Mouse (Mus musculus) forebrain, embryonic 14.5 days (tissue): ENCODE results near the gene Cd276. TPM values are rescaled to one million over a fixed set of nuclear protein-coding genes. Genes with fewer than 3 reads are reported as not detected.

Source experiments
- ATAC-seq: fragments of 200-750 bp; cut with Nextera tagmentation; 2 replicates; pipeline ENCODE4 v1.8.0; 2017; ENCODE audit warnings: mild to moderate bottlenecking, moderate library complexity
- DNase-seq: peaks from one replicate; pipeline ENCODE4 v3.0.0-alpha.2; 2015; ENCODE audit warnings: low spot score
- H3K27ac ChIP-seq: fragments of 300-500 bp; sonication (generic); 2 replicates; pipeline ENCODE4 v1.5.1; 2014; ENCODE audit warnings: low read depth, mild to moderate bottlenecking, control low read depth, low read length, moderate library complexity
- H3K27me3 ChIP-seq: fragments of 300-500 bp; sonication (generic); replicated peaks from 2 replicates; pipeline ENCODE4 v1.6.1; 2014; ENCODE audit warnings: low read length, control low read depth, mixed read lengths; ENCODE audit not compliant: control insufficient read depth, insufficient read depth
- H3K36me3 ChIP-seq: fragments of 300-500 bp; sonication (generic); 2 replicates; pipeline ENCODE4 v1.6.1; 2014; ENCODE audit warnings: low read length, control low read depth; ENCODE audit not compliant: control insufficient read depth, insufficient read depth
- H3K4me1 ChIP-seq: fragments of 300-500 bp; sonication (generic); 2 replicates; pipeline ENCODE4 v1.6.1; 2014; ENCODE audit warnings: antibody characterized with exemption, low read length, control low read depth; ENCODE audit not compliant: control insufficient read depth, insufficient read depth
- H3K4me2 ChIP-seq: fragments of 300-500 bp; sonication (generic); 2 replicates; pipeline ENCODE4 v1.6.1; 2014; ENCODE audit warnings: mild to moderate bottlenecking, control low read depth, low read length
- H3K4me3 ChIP-seq: fragments of 300-500 bp; sonication (generic); 2 replicates; pipeline ENCODE4 v1.5.1; 2014; ENCODE audit warnings: low read depth, low read length, control low read depth
- H3K9ac ChIP-seq: fragments of 300-500 bp; sonication (generic); 2 replicates; pipeline ENCODE4 v1.6.1; 2014; ENCODE audit warnings: mild to moderate bottlenecking, low read length, control low read depth, moderate library complexity
- H3K9me3 ChIP-seq: fragments of 300-500 bp; sonication (generic); replicated peaks from 2 replicates; pipeline ENCODE4 v1.6.1; 2016; ENCODE audit warnings: low read length, control low read depth, mixed read lengths; ENCODE audit not compliant: control insufficient read depth
- WGBS: fragments of 180-500 bp; shearing (Covaris S2); extraction: QIAGEN DNeasy Blood & Tissue Kit; methylation state at CpG from one replicate; pipeline ENCODE4 v1.1.7; 2014; 5-methylcytosine and 5-hydroxymethylcytosine counted together
- polyA plus RNA-seq: library from polyadenylated mRNA; unstranded; fragments of >200 nt; fragmentation: Nextera tagmentation; extraction: Ambion mirVana; gene quantifications from 2 replicates; pipeline ENCODE4 v1.2.1, GENCODE M21; 2014

Cd276 gene
- polyA plus RNA-seq, 1 experiment from 2014 or later = 24.6 TPM

DNA sequence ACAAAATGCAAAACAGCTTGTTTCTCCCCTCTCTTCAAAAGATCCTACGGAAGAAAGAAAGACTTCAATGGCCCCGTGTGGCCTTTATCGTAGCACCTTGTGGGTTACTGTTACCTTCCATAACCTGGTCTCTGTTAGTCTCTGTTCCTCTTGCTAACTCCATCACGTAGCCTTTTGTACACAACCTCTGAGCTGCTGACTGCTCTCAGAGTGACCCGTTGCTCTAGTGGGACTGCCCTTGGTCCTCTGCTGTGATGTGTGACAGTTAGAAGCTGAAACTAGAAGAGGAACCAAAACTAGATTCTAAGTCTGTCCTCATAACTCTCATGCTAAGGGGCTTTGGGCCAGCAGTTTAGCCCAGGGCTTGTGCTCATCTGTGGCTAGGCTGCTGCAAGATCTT lies 44.8 kb downstream of the Cd276 start:
- no peak overlapping the region for H3K9ac ChIP-seq
- 91% methylated on average over 5 of the region's 5 CpGs for WGBS
- no peak overlapping the region for H3K27ac ChIP-seq
- H3K4me2 ChIP-seq = no peak overlapping the region
- H3K9me3 ChIP-seq = no peaks in the 10 kb centered on the region
- H3K4me1 ChIP-seq = peaks cover 6% of the 10 kb centered on the region; the same call in 1 of the 2 replicates
- ATAC-seq (no peak), DNase-seq (no peak)
- H3K4me3 ChIP-seq = no peak overlapping the region
- no peaks in the 10 kb centered on the region for H3K27me3 ChIP-seq
- no peaks in the 10 kb centered on the region for H3K36me3 ChIP-seq

DNA sequence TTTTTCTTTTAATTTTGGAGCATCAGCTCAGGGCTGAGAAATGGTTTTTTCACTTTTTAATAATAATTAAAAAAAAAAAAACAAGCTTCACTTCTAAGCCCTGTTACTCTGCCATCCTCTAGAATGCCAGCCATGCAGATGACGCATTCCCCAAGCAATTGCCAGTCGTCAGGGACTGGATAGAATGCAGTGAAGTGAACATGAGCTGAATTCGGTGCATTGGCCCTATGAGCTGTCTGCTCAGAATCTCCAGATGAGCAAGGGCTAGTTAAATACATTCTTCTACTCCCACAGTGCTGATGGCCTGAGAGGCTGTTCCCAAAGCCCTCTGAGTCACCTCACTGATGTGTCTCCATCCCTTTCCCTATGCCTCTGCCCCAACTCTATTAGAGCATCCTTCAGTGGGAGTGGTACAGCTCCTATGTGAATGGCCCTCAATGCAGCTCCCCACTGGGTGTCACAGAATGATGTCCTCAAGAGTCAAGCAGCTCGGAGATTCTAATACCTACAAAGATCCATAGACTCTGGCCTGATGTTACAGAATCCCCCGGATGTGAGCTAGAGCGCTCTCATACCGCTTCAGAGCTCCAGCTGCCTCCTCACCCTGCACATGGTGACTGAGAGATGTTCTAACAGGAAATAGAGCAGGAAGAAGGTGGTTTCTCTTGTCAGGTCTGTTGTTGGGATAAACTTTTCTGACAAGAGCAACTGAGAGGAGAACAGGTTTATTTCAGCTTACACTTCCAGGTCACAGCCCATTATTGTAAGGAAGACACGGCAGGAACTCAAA lies 47.8 kb downstream of the Cd276 start:
- no peak overlapping the region for H3K4me2 ChIP-seq
- H3K9me3 ChIP-seq = no peaks in the 10 kb centered on the region
- H3K4me3 ChIP-seq = no peak overlapping the region
- DNase-seq (no peak), ATAC-seq (no peak)
- no peaks in the 10 kb centered on the region for H3K27me3 ChIP-seq
- 79% methylated on average over 8 of the region's 8 CpGs for WGBS
- H3K9ac ChIP-seq = no peak overlapping the region
- no peak overlapping the region for H3K27ac ChIP-seq
- no peaks in the 10 kb centered on the region for H3K36me3 ChIP-seq
- H3K4me1 ChIP-seq = no peaks in the 10 kb centered on the region

DNA sequence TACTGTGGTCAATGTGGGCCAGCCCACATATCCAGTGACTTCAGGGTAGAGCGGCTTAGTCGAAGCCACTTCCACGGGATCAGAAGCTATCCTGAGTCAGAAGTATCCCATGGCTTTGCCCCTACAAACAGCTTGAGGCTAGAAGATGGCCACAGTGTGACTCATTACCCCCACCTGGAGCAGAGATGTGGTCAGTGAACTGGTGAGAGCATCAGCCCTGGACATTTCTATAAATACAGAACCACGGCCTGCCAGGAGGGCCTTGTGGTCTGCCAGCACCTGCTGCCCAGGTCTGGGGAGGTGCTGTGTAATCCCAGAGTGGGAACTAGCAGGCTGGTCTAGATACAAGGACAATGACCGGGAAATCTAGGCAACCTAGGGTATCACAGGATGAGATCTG lies 54.3 kb downstream of the Cd276 start:
- H3K27me3 ChIP-seq = no peaks in the 10 kb centered on the region
- no peak for DNase-seq
- H3K4me3 ChIP-seq = no peak overlapping the region
- no peak overlapping the region for H3K27ac ChIP-seq
- H3K4me1 ChIP-seq = no peaks in the 10 kb centered on the region
- H3K9me3 ChIP-seq = no peaks in the 10 kb centered on the region
- ATAC-seq = no peak
- peaks cover 13% of the 10 kb centered on the region for H3K36me3 ChIP-seq
- WGBS = 84% methylated on average over 5 of the region's 5 CpGs
- H3K4me2 ChIP-seq = no peak overlapping the region
- no peak overlapping the region for H3K9ac ChIP-seq

DNA sequence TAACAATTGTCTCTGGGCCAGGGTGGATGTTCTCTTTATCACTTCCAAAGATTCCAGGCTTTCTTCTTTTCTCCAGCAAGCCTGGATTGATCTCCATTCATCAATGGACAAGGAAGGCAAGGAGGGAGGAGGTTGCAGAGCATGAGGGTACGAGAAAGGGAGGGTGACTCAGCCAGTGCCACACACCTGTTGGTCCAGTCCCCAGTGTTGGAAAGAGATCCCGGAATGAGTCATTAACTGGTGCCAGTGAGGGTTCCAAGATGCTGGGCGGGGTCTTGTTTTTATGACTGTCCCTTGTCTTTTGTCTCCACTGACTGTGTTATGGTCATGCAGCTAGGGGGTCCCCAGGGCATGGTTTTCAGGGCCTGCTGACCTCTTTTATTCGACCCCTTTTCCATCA lies 57.3 kb downstream of the Cd276 start:
- no peak for ATAC-seq
- no peaks in the 10 kb centered on the region for H3K9me3 ChIP-seq
- 71% methylated on average over 4 of the region's 4 CpGs for WGBS

DNA sequence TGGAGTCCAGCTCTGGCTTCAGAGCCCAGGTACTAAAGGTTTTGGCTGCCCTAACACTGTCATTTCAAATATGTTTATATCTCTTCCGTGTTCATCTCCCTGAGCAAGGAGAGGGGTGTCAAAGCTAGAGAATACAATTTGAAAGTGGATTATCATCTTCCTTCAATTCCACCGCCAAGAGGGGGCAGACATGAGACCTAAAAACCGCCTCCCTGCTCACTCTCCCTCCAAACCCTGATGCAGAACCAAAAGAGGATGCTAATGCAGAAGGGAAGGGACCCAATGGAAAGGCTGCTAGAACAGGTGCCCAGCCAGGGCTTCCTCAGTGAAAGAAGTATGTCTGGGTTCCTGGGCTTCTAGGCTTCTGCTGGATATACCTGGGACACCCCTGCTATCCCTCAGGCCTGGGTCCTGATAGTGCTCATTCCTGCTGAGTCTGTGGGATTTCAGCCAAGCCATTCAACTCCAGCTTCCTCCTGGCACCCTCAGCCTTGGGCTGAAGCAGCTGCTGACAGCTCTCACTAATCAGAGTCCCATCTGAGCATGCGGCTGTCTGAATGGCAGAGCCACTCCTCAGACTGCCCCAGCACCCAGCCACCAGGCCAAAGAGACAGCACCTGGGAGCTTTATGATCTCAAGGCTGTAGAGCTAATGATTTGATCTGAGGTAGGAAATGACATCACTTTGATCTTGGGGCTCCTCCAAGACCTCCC lies 58.6 kb downstream of the Cd276 start:
- Histone ChIP-seq H3K4me2 (no peak overlapping the region), H3K27ac (no peak overlapping the region), H3K4me3 (no peak overlapping the region), H3K27me3 (no peaks in the 10 kb centered on the region), H3K9me3 (no peaks in the 10 kb centered on the region), H3K4me1 (no peaks in the 10 kb centered on the region; the same call in 1 of the 2 replicates), H3K36me3 (peaks cover 13% of the 10 kb centered on the region), H3K9ac (no peak overlapping the region)
- peak; percentile 37 for DNase-seq
- ATAC-seq = no peak
- 28% methylated on average over 4 of the region's 4 CpGs for WGBS

More for the DNA sequence above, 57.3 kb downstream of the Cd276 start:
- H3K4me1 ChIP-seq = no peaks in the 10 kb centered on the region
- no peak overlapping the region for H3K4me3 ChIP-seq
- no peak for DNase-seq
- no peak overlapping the region for H3K27ac ChIP-seq
- H3K4me2 ChIP-seq = no peak overlapping the region
- H3K9ac ChIP-seq = no peak overlapping the region
- no peaks in the 10 kb centered on the region for H3K27me3 ChIP-seq
- H3K36me3 ChIP-seq = peaks cover 13% of the 10 kb centered on the region

DNA sequence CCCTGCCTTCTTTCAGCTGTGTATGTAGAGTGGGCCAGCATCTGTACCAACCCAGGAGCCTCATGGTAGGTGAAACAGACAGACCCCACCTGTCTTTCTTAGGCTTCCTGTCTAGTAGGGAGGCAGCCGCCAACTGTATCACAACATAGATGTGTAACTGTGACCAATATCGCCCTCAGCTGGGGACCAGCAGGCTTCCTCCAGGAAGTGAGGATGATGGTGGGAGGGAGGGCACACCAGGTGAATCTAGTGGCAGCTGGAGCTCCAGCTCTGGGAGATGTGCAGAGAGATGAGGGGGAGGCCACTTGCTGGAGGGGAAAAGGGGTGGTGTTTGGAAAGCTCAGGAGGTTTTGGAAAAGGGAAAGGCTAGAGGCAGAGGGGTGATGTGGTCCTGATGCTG lies 60.2 kb downstream of the Cd276 start:
- WGBS = 74% methylated on average over 2 of the region's 2 CpGs
- no peak for ATAC-seq
- no peaks in the 10 kb centered on the region for H3K9me3 ChIP-seq

DNA sequence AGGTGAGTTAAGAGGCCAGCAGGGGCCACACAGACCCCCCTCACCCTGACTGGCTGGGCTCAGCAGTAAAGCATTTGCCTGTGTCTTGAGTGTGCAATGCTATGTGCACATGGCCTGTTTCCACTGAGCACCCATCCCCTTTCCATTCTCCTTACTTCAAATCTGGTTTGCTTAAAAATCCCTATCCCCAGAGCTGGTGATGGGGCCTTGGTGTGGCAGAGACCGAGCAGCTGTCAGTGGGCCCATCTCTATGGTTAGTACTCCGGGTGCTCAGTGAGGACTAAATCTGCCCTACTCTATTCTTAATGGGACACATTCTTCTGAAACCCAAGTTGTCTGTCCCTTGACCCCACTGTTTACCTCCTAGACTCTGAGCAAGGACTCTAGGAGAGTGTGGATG lies 64.8 kb downstream of the Cd276 start:
- Histone ChIP-seq H3K9ac (peak overlapping the region; percentile 88), H3K4me2 (peak overlapping the region; percentile 94), H3K4me3 (peak overlapping the region; percentile 51), H3K4me1 (peaks cover 16% of the 10 kb centered on the region; the same call in 1 of the 2 replicates), H3K36me3 (no peaks in the 10 kb centered on the region), H3K27ac (no peak overlapping the region), H3K9me3 (no peaks in the 10 kb centered on the region), H3K27me3 (no peaks in the 10 kb centered on the region)
- ATAC-seq (no peak), DNase-seq (no peak)
- 70% methylated on average over 2 of the region's 2 CpGs for WGBS

More for the DNA sequence above, 60.2 kb downstream of the Cd276 start:
- Histone ChIP-seq H3K9ac (no peak overlapping the region), H3K27me3 (no peaks in the 10 kb centered on the region), H3K4me2 (no peak overlapping the region), H3K27ac (no peak overlapping the region), H3K4me3 (no peak overlapping the region), H3K36me3 (peaks cover 13% of the 10 kb centered on the region), H3K4me1 (peaks cover 8% of the 10 kb centered on the region; the same call in 1 of the 2 replicates)
- DNase-seq = no peak

DNA sequence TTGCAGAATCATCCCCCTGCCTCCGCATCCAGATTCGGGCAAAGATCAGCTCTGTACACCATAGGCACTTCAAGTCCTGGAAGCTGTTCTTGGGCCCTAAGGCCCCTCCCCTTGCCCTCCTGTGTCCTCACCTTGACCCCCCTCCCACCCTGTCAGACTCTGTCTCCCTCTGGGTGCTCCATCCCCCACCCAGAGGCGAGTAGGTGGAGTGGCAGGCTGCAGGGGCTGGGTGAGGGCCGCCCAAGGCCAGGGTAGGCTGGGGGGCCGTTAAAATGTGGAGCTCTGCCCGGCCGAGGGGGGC lies 65.4 kb downstream of the Cd276 start:
- ATAC-seq = peak; percentile 6; the same call in 1 of the 2 replicates

More for the DNA sequence above, 65.4 kb downstream of the Cd276 start:
- Histone ChIP-seq H3K9me3 (no peaks in the 10 kb centered on the region), H3K9ac (peak overlapping the region; percentile 88), H3K4me2 (peak overlapping the region; percentile 94), H3K4me1 (peaks cover 16% of the 10 kb centered on the region; the same call in 1 of the 2 replicates), H3K27me3 (no peaks in the 10 kb centered on the region), H3K27ac (no peak overlapping the region), H3K4me3 (peak overlapping the region; percentile 51), H3K36me3 (no peaks in the 10 kb centered on the region)
- DNase-seq = no peak
- WGBS = 10% methylated on average over 7 of the region's 7 CpGs
